Mouse (Mus musculus): ENCODE data around the gene Igfbp2. TPM values are rescaled to one million over a fixed set of nuclear protein-coding genes. Genes with fewer than 3 reads are reported as not detected.

Igfbp2 gene
- 728 and 790 TPM in 2 replicates for polyA plus RNA-seq (2015; fragmentation: Nextera tagmentation; extraction: Ambion mirVana)

GRCm38 (mm10) chr1:72823751-72824706 lies at the start of gene Igfbp2:
Gene Igfbp2, plus strand, starts transcription at chr1:72824503.
- Histone ChIP-seq H3K9me3 (replicated peaks) (no peaks in the 10 kb centered on the region), H3K4me3 (replicated peaks) (peak within 1 kb of the TSS; percentile 72), H3K4me2 (replicated peaks) (peak within 1 kb of the TSS; percentile 97), H3K27ac (replicated peaks) (peak within 1 kb of the TSS; percentile 74), H3K36me3 (no peaks in the 10 kb centered on the region), H3K4me1 (peaks cover 39% of the 10 kb centered on the region), H3K27me3 (no peaks in the 10 kb centered on the region), H3K9ac (peak within 1 kb of the TSS; percentile 69)
- WGBS: 2% methylated on average over 47 of the region's 58 CpGs
- ATAC-seq (ENCODE audit: insufficient number of reproducible peaks, low FRiP score, low TSS enrichment, low read depth): peak; percentile 84

- Histone ChIP-seq H3K4me3 (replicated peaks) (no peak overlapping the region), H3K9me3 (replicated peaks) (no peaks in the 10 kb centered on the region), H3K9ac (no peak overlapping the region), H3K27me3 (no peaks in the 10 kb centered on the region), H3K27ac (replicated peaks) (peak overlapping the region; percentile 40; the same call in 1 of the 2 replicates), H3K4me1 (peaks cover 20% of the 10 kb centered on the region), H3K4me2 (replicated peaks) (no peak overlapping the region), H3K36me3 (no peaks in the 10 kb centered on the region)
- WGBS: 20% methylated on average over 6 of the region's 6 CpGs
- no peak for ATAC-seq (ENCODE audit: insufficient number of reproducible peaks, low FRiP score, low TSS enrichment, low read depth)
These were observed 45.5 kb upstream of the Igfbp2 start for GRCm38 (mm10) chr1:72778789-72779188.

- no peak overlapping the region for H3K9ac ChIP-seq
- H3K36me3 ChIP-seq: no peaks in the 10 kb centered on the region
- 22% methylated on average over 7 of the region's 7 CpGs for WGBS
- H3K4me3 ChIP-seq (replicated peaks): no peak overlapping the region
- peaks cover 20% of the 10 kb centered on the region for H3K4me1 ChIP-seq
- H3K4me2 ChIP-seq (replicated peaks): no peak overlapping the region
- H3K27me3 ChIP-seq: no peaks in the 10 kb centered on the region
- H3K27ac ChIP-seq (replicated peaks): no peak overlapping the region; the same call in 1 of the 2 replicates
- no peaks in the 10 kb centered on the region for H3K9me3 ChIP-seq (replicated peaks)
- ATAC-seq (ENCODE audit: insufficient number of reproducible peaks, low FRiP score, low TSS enrichment, low read depth): 0 out of 2 replicates have a peak, but pooled peaks have one; percentile 34
These were observed 43.6 kb upstream of the Igfbp2 start for GRCm38 (mm10) chr1:72780720-72781119.

- no peak for ATAC-seq (ENCODE audit: insufficient number of reproducible peaks, low FRiP score, low TSS enrichment, low read depth)
- H3K9ac ChIP-seq: no peak overlapping the region
- peaks cover 20% of the 10 kb centered on the region for H3K4me1 ChIP-seq
- no peak overlapping the region for H3K27ac ChIP-seq (replicated peaks)
- H3K4me3 ChIP-seq (replicated peaks): no peak overlapping the region
- no peak overlapping the region for H3K4me2 ChIP-seq (replicated peaks)
- H3K36me3 ChIP-seq: no peaks in the 10 kb centered on the region
- 58% methylated on average over 2 of the region's 2 CpGs for WGBS
- H3K27me3 ChIP-seq: no peaks in the 10 kb centered on the region
- H3K9me3 ChIP-seq (replicated peaks): no peaks in the 10 kb centered on the region
These were observed 41.0 kb upstream of the Igfbp2 start for GRCm38 (mm10) chr1:72783341-72783740.

- Histone ChIP-seq H3K27me3 (no peaks in the 10 kb centered on the region), H3K4me1 (peaks cover 15% of the 10 kb centered on the region), H3K4me3 (replicated peaks) (no peak overlapping the region), H3K9me3 (replicated peaks) (no peaks in the 10 kb centered on the region), H3K4me2 (replicated peaks) (no peak overlapping the region), H3K9ac (no peak overlapping the region), H3K27ac (replicated peaks) (no peak overlapping the region), H3K36me3 (no peaks in the 10 kb centered on the region)
- WGBS: 46% methylated on average over 7 of the region's 7 CpGs
- ATAC-seq (ENCODE audit: insufficient number of reproducible peaks, low FRiP score, low TSS enrichment, low read depth): no peak
These were observed 40.3 kb upstream of the Igfbp2 start for GRCm38 (mm10) chr1:72784018-72784417.

- no peaks in the 10 kb centered on the region for H3K36me3 ChIP-seq
- H3K9me3 ChIP-seq (replicated peaks): no peaks in the 10 kb centered on the region
- ATAC-seq (ENCODE audit: insufficient number of reproducible peaks, low FRiP score, low TSS enrichment, low read depth): no peak
- 52% methylated on average over 3 of the region's 3 CpGs for WGBS
- no peak overlapping the region for H3K9ac ChIP-seq
- H3K4me3 ChIP-seq (replicated peaks): no peak overlapping the region
- 0 out of 2 replicates have a peak, but pooled peaks cover 5% of the 10 kb centered on the region for H3K4me1 ChIP-seq
- H3K27ac ChIP-seq (replicated peaks): no peak overlapping the region
- no peak overlapping the region for H3K4me2 ChIP-seq (replicated peaks)
- H3K27me3 ChIP-seq: no peaks in the 10 kb centered on the region
These were observed 33.6 kb upstream of the Igfbp2 start for GRCm38 (mm10) chr1:72790670-72791069.

GRCm38 (mm10) chr1:72791743-72792142 lies 32.6 kb upstream of the Igfbp2 start:
- H3K9me3 ChIP-seq (replicated peaks): no peaks in the 10 kb centered on the region
- no peaks in the 10 kb centered on the region for H3K27me3 ChIP-seq
- no peak for ATAC-seq (ENCODE audit: insufficient number of reproducible peaks, low FRiP score, low TSS enrichment, low read depth)
- H3K4me3 ChIP-seq (replicated peaks): no peak overlapping the region
- H3K9ac ChIP-seq: no peak overlapping the region
- 0 out of 2 replicates have a peak, but pooled peaks cover 5% of the 10 kb centered on the region for H3K4me1 ChIP-seq
- H3K36me3 ChIP-seq: no peaks in the 10 kb centered on the region
- H3K27ac ChIP-seq (replicated peaks): no peak overlapping the region
- H3K4me2 ChIP-seq (replicated peaks): no peak overlapping the region

- Histone ChIP-seq H3K4me3 (replicated peaks) (no peak overlapping the region), H3K4me1 (0 out of 2 replicates have a peak, but pooled peaks cover 5% of the 10 kb centered on the region), H3K9me3 (replicated peaks) (no peaks in the 10 kb centered on the region), H3K27me3 (no peaks in the 10 kb centered on the region), H3K4me2 (replicated peaks) (no peak overlapping the region), H3K36me3 (no peaks in the 10 kb centered on the region), H3K9ac (no peak overlapping the region), H3K27ac (replicated peaks) (no peak overlapping the region)
- WGBS: 19% methylated on average over 1 of the region's 1 CpGs
- ATAC-seq (ENCODE audit: insufficient number of reproducible peaks, low FRiP score, low TSS enrichment, low read depth): no peak
These were observed 32.0 kb upstream of the Igfbp2 start for GRCm38 (mm10) chr1:72792262-72792661.

- H3K4me3 ChIP-seq (replicated peaks): no peak overlapping the region
- H3K4me2 ChIP-seq (replicated peaks): no peak overlapping the region
- no peaks in the 10 kb centered on the region for H3K36me3 ChIP-seq
- no peak for ATAC-seq (ENCODE audit: insufficient number of reproducible peaks, low FRiP score, low TSS enrichment, low read depth)
- no peaks in the 10 kb centered on the region for H3K27me3 ChIP-seq
- H3K9ac ChIP-seq: no peak overlapping the region
- H3K27ac ChIP-seq (replicated peaks): no peak overlapping the region
- no peaks in the 10 kb centered on the region for H3K9me3 ChIP-seq (replicated peaks)
- H3K4me1 ChIP-seq: 0 out of 2 replicates have a peak, but pooled peaks cover 5% of the 10 kb centered on the region
These were observed 31.1 kb upstream of the Igfbp2 start for GRCm38 (mm10) chr1:72793230-72793629.

- Histone ChIP-seq H3K36me3 (no peaks in the 10 kb centered on the region), H3K27me3 (no peaks in the 10 kb centered on the region), H3K9me3 (replicated peaks) (no peaks in the 10 kb centered on the region), H3K9ac (no peak overlapping the region), H3K4me1 (0 out of 2 replicates have a peak, but pooled peaks cover 5% of the 10 kb centered on the region), H3K4me3 (replicated peaks) (no peak overlapping the region), H3K27ac (replicated peaks) (no peak overlapping the region), H3K4me2 (replicated peaks) (no peak overlapping the region)
- ATAC-seq (ENCODE audit: insufficient number of reproducible peaks, low FRiP score, low TSS enrichment, low read depth): no peak
- 75% methylated on average over 2 of the region's 2 CpGs for WGBS
These were observed 28.2 kb upstream of the Igfbp2 start for GRCm38 (mm10) chr1:72796128-72796527.

GRCm38 (mm10) chr1:72797102-72797665 lies 27.1 kb upstream of the Igfbp2 start:
- WGBS: 46% methylated on average over 4 of the region's 4 CpGs
- Histone ChIP-seq H3K9ac (no peak overlapping the region), H3K27ac (replicated peaks) (no peak overlapping the region), H3K9me3 (replicated peaks) (no peaks in the 10 kb centered on the region), H3K36me3 (no peaks in the 10 kb centered on the region), H3K4me1 (no peaks in the 10 kb centered on the region), H3K27me3 (no peaks in the 10 kb centered on the region), H3K4me3 (replicated peaks) (no peak overlapping the region), H3K4me2 (replicated peaks) (no peak overlapping the region)
- no peak for ATAC-seq (ENCODE audit: insufficient number of reproducible peaks, low FRiP score, low TSS enrichment, low read depth)

All from embryonic facial prominence, embryonic 15.5 days (tissue).